Mouse (Mus musculus): ENCODE data around the gene Atp6v1c2.

GRCm38 (mm10) chr12:17265971-17266672 lies 63.0 kb downstream of the Atp6v1c2 start, which contains the start of gene Pdia6:
- TF ChIP-seq CTCF (IDR thresholded peaks at IDR 0.05; ENCODE audit: control insufficient read depth, insufficient read depth, insufficient read length) (no peak), USF1 (IDR thresholded peaks at IDR 0.05; ENCODE audit: low read depth) (no peak), CEBPB (IDR thresholded peaks at IDR 0.05; ENCODE audit: low read depth) (no peak), MYOG (IDR thresholded peaks at IDR 0.05; ENCODE audit: control insufficient read depth, extremely low read depth, insufficient read length) (no peak), MAX (IDR thresholded peaks at IDR 0.05) (peak; percentile 20), MYOD1 (IDR thresholded peaks at IDR 0.05; ENCODE audit: control insufficient read depth, insufficient read length, low read depth) (no peak), FOSL1 (IDR thresholded peaks at IDR 0.05; ENCODE audit: insufficient read depth, low read length, poor library complexity, severe bottlenecking) (no peak)
